Mouse (Mus musculus) limb, embryonic 11.5 days (tissue): ENCODE data around the gene Srrm3. TPM values are rescaled to one million over a fixed set of nuclear protein-coding genes. Genes with fewer than 3 reads are reported as not detected.

Source experiments
- ATAC-seq: fragments of 200-750 bp; cut with Nextera tagmentation; 2 replicates; pipeline ENCODE4 v1.8.0; 2017; ENCODE audit warnings: low read depth; ENCODE audit not compliant: insufficient number of reproducible peaks, low FRiP score, low TSS enrichment
- DNase-seq: peaks from one replicate; pipeline ENCODE4 v3.0.0-alpha.2; 2015; ENCODE audit warnings: low spot score
- H3K27ac ChIP-seq: fragments of 300-500 bp; sonication (generic); replicated peaks from 2 replicates; pipeline ENCODE4 v1.5.1; 2014; ENCODE audit warnings: low read depth, mild to moderate bottlenecking, low read length
- H3K27me3 ChIP-seq: fragments of 300-500 bp; sonication (generic); 2 replicates; pipeline ENCODE4 v1.6.1; 2014; ENCODE audit warnings: mild to moderate bottlenecking, low read length, mixed read lengths; ENCODE audit not compliant: control insufficient read depth, insufficient read depth
- H3K36me3 ChIP-seq: fragments of 300-500 bp; sonication (generic); 2 replicates; pipeline ENCODE4 v1.6.1; 2014; ENCODE audit warnings: mild to moderate bottlenecking, low read length, moderate library complexity, mixed read lengths; ENCODE audit not compliant: control insufficient read depth, insufficient read depth
- H3K4me1 ChIP-seq: fragments of 300-500 bp; sonication (generic); 2 replicates; pipeline ENCODE4 v1.6.1; 2014; ENCODE audit warnings: low read length, mixed read lengths; ENCODE audit not compliant: control insufficient read depth, insufficient read depth
- H3K4me2 ChIP-seq: fragments of 300-500 bp; sonication (generic); 2 replicates; pipeline ENCODE4 v1.6.1; 2014; ENCODE audit warnings: low read depth, mild to moderate bottlenecking, moderate library complexity; ENCODE audit not compliant: severe bottlenecking
- H3K4me3 ChIP-seq: fragments of 300-500 bp; sonication (generic); 2 replicates; pipeline ENCODE4 v1.5.1; 2014; ENCODE audit warnings: low read depth, low read length
- H3K9ac ChIP-seq: fragments of 300-500 bp; sonication (generic); 2 replicates; pipeline ENCODE4 v1.6.1; 2014; ENCODE audit warnings: mild to moderate bottlenecking, low read length
- H3K9me3 ChIP-seq: fragments of 300-500 bp; sonication (generic); 2 replicates; pipeline ENCODE4 v1.6.1; 2016; ENCODE audit warnings: low read length; ENCODE audit not compliant: control insufficient read depth
- WGBS: fragments of 180-500 bp; shearing (Covaris S2); extraction: QIAGEN DNeasy Blood & Tissue Kit; methylation state at CpG from one replicate; pipeline ENCODE4 v1.1.7; 2014; 5-methylcytosine and 5-hydroxymethylcytosine counted together
- polyA plus RNA-seq: library from polyadenylated mRNA; unstranded; fragments of >200 nt; fragmentation: Nextera tagmentation; extraction: Ambion mirVana; gene quantifications from 2 replicates; pipeline ENCODE4 v1.2.1, GENCODE M21; 2014

Srrm3 gene
- polyA plus RNA-seq, 1 experiment from 2014 or later = not detected

- Histone ChIP-seq H3K27ac (no peak overlapping the region), H3K36me3 (no peaks in the 10 kb centered on the region), H3K27me3 (0 out of 2 replicates have a peak, but pooled peaks cover 5% of the 10 kb centered on the region), H3K4me1 (no peaks in the 10 kb centered on the region), H3K9me3 (no peaks in the 10 kb centered on the region), H3K4me3 (peak overlapping the region; percentile 30), H3K9ac (no peak overlapping the region), H3K4me2 (peak overlapping the region; percentile 71)
- DNase-seq = peak; percentile 90
- WGBS = under 1% methylated on average over 47 of the region's 47 CpGs
- ATAC-seq = peak; percentile 80
Observed at GRCm38 (mm10) chr5:135834769-135835491, 28.2 kb downstream of the Srrm3 start.

- ATAC-seq (peak; percentile 44), DNase-seq (no peak)
- Histone ChIP-seq H3K4me2 (peak overlapping the region; percentile 71), H3K27ac (no peak overlapping the region), H3K9ac (no peak overlapping the region), H3K4me1 (no peaks in the 10 kb centered on the region), H3K27me3 (0 out of 2 replicates have a peak, but pooled peaks cover 5% of the 10 kb centered on the region), H3K36me3 (no peaks in the 10 kb centered on the region), H3K9me3 (no peaks in the 10 kb centered on the region), H3K4me3 (peak overlapping the region; percentile 30; the same call in 1 of the 2 replicates)
- 2% methylated on average over 12 of the region's 12 CpGs for WGBS
Observed at GRCm38 (mm10) chr5:135835492-135835858, 28.8 kb downstream of the Srrm3 start.

- 0 out of 2 replicates have a peak, but pooled peaks cover 5% of the 10 kb centered on the region for H3K27me3 ChIP-seq
- DNase-seq = no peak
- H3K4me1 ChIP-seq = no peaks in the 10 kb centered on the region
- no peak for ATAC-seq
- no peak overlapping the region for H3K27ac ChIP-seq
- H3K4me2 ChIP-seq = peak overlapping the region; percentile 71; the same call in 1 of the 2 replicates
- H3K9ac ChIP-seq = no peak overlapping the region
- no peaks in the 10 kb centered on the region for H3K36me3 ChIP-seq
- WGBS = 23% methylated on average over 12 of the region's 12 CpGs
- H3K4me3 ChIP-seq = no peak overlapping the region
- H3K9me3 ChIP-seq = no peaks in the 10 kb centered on the region
Observed at GRCm38 (mm10) chr5:135835981-135836380, 29.3 kb downstream of the Srrm3 start.

GRCm38 (mm10) chr5:135841651-135842050 is 35.0 kb downstream of the Srrm3 start:
- Histone ChIP-seq H3K36me3 (no peaks in the 10 kb centered on the region), H3K4me3 (no peak overlapping the region), H3K9me3 (no peaks in the 10 kb centered on the region), H3K4me2 (no peak overlapping the region), H3K27ac (no peak overlapping the region), H3K27me3 (no peaks in the 10 kb centered on the region), H3K9ac (no peak overlapping the region), H3K4me1 (no peaks in the 10 kb centered on the region)
- DNase-seq (no peak), ATAC-seq (no peak)
- 82% methylated on average over 6 of the region's 6 CpGs for WGBS

- no peaks in the 10 kb centered on the region for H3K9me3 ChIP-seq
- no peak overlapping the region for H3K27ac ChIP-seq
- H3K4me3 ChIP-seq = no peak overlapping the region
- WGBS = 20% methylated on average over 5 of the region's 5 CpGs
- no peak overlapping the region for H3K9ac ChIP-seq
- H3K4me2 ChIP-seq = no peak overlapping the region
- no peaks in the 10 kb centered on the region for H3K4me1 ChIP-seq
- H3K36me3 ChIP-seq = no peaks in the 10 kb centered on the region
- ATAC-seq (no peak), DNase-seq (peak; percentile 82)
- H3K27me3 ChIP-seq = no peaks in the 10 kb centered on the region
Observed at GRCm38 (mm10) chr5:135843418-135843817, 36.7 kb downstream of the Srrm3 start.

- WGBS = 83% methylated on average over 13 of the region's 13 CpGs
- no peak for DNase-seq
- Histone ChIP-seq H3K4me2 (no peak overlapping the region), H3K27me3 (peaks cover 9% of the 10 kb centered on the region; the same call in 1 of the 2 replicates), H3K4me1 (no peaks in the 10 kb centered on the region), H3K36me3 (no peaks in the 10 kb centered on the region), H3K9me3 (no peaks in the 10 kb centered on the region), H3K4me3 (no peak overlapping the region), H3K9ac (no peak overlapping the region), H3K27ac (no peak overlapping the region)
- ATAC-seq = no peak
Observed at GRCm38 (mm10) chr5:135845676-135846320, 39.1 kb downstream of the Srrm3 start.

- DNase-seq (no peak), ATAC-seq (no peak)
- Histone ChIP-seq H3K4me2 (no peak overlapping the region), H3K4me1 (no peaks in the 10 kb centered on the region), H3K9me3 (no peaks in the 10 kb centered on the region), H3K27ac (no peak overlapping the region), H3K9ac (no peak overlapping the region), H3K36me3 (no peaks in the 10 kb centered on the region), H3K27me3 (peaks cover 24% of the 10 kb centered on the region), H3K4me3 (no peak overlapping the region)
- 70% methylated on average over 4 of the region's 4 CpGs for WGBS
Observed at GRCm38 (mm10) chr5:135847460-135847859, 40.8 kb downstream of the Srrm3 start.

- H3K36me3 ChIP-seq = no peaks in the 10 kb centered on the region
- H3K27ac ChIP-seq = no peak overlapping the region
- H3K4me1 ChIP-seq = no peaks in the 10 kb centered on the region
- DNase-seq (no peak), ATAC-seq (no peak)
- WGBS = 90% methylated on average over 3 of the region's 3 CpGs
- no peak overlapping the region for H3K4me3 ChIP-seq
- H3K4me2 ChIP-seq = no peak overlapping the region
- H3K27me3 ChIP-seq = peaks cover 28% of the 10 kb centered on the region
- no peak overlapping the region for H3K9ac ChIP-seq
- no peaks in the 10 kb centered on the region for H3K9me3 ChIP-seq
Observed at GRCm38 (mm10) chr5:135847881-135848280, 41.2 kb downstream of the Srrm3 start.
